Mouse (Mus musculus): Measurements from ENCODE around the gene Platr17. TPM values are rescaled to one million over a fixed set of nuclear protein-coding genes. Genes with fewer than 3 reads are reported as not detected.

The Platr17 gene
- polyA plus RNA-seq, 1 experiment from 2014 or later, result 0.26 TPM

- Histone ChIP-seq H3K4me2 (ENCODE audit: low read length) (no peak overlapping the region), H3K4me1 (ENCODE audit: control insufficient read depth in 2 of 2, insufficient read depth in 2 of 2, low read length in 2 of 2) (peaks cover 7 to 19% of the 10 kb centered on the region in 2 experiments; a peak in 2 of 4 replicates), H3K36me3 (ENCODE audit: control insufficient read depth, insufficient read depth, low read length) (peaks cover 47% of the 10 kb centered on the region), H3K9ac (ENCODE audit: low read length) (no peak overlapping the region), H3K27me3 (ENCODE audit: control insufficient read depth, insufficient read depth, low read length) (no peaks in the 10 kb centered on the region), H3K4me3 (ENCODE audit: control insufficient read depth in 1 of 2, insufficient read depth in 1 of 2, low read depth in 1 of 2, low read length in 2 of 2) (no peak overlapping the region), H3K27ac (replicated peaks in 1 of 2; ENCODE audit: control insufficient read depth in 1 of 2, insufficient read depth in 1 of 2, low read depth in 2 of 2, low read length in 2 of 2) (no peak overlapping the region), H3K9me3 (ENCODE audit: control insufficient read depth, low read length) (no peaks in the 10 kb centered on the region)
- WGBS, result 89% methylated on average over 31 of the region's 31 CpGs
- no peak for ATAC-seq (ENCODE audit: insufficient number of reproducible peaks, insufficient read depth, low FRiP score, low read depth)
Observed at GRCm38 (mm10) chr17:33911052-33911812, 6.3 kb downstream of the Platr17 start.

- peaks cover 9 to 23% of the 10 kb centered on the region in 2 experiments; a peak in 3 of 4 replicates for H3K4me1 ChIP-seq (ENCODE audit: control insufficient read depth in 2 of 2, insufficient read depth in 2 of 2, low read length in 2 of 2)
- H3K9ac ChIP-seq (ENCODE audit: low read length), result no peak overlapping the region
- H3K27me3 ChIP-seq (ENCODE audit: control insufficient read depth, insufficient read depth, low read length), result no peaks in the 10 kb centered on the region
- WGBS, result 89% methylated on average over 28 of the region's 28 CpGs
- ATAC-seq (ENCODE audit: insufficient number of reproducible peaks, insufficient read depth, low FRiP score, low read depth), result no peak
- no peak overlapping the region for H3K4me3 ChIP-seq (ENCODE audit: control insufficient read depth in 1 of 2, insufficient read depth in 1 of 2, low read depth in 1 of 2, low read length in 2 of 2)
- no peak overlapping the region for H3K4me2 ChIP-seq (ENCODE audit: low read length)
- no peak overlapping the region for H3K27ac ChIP-seq (replicated peaks in 1 of 2; ENCODE audit: control insufficient read depth in 1 of 2, insufficient read depth in 1 of 2, low read depth in 2 of 2, low read length in 2 of 2)
- peaks cover 47% of the 10 kb centered on the region for H3K36me3 ChIP-seq (ENCODE audit: control insufficient read depth, insufficient read depth, low read length)
- no peaks in the 10 kb centered on the region for H3K9me3 ChIP-seq (ENCODE audit: control insufficient read depth, low read length)
Observed at GRCm38 (mm10) chr17:33911813-33912414, 7.0 kb downstream of the Platr17 start.

GRCm38 (mm10) chr17:33913264-33913663 is 8.3 kb downstream of the Platr17 start:
- ATAC-seq (ENCODE audit: insufficient number of reproducible peaks, insufficient read depth, low FRiP score, low read depth), result no peak
- WGBS, result 88% methylated on average over 10 of the region's 10 CpGs
- H3K36me3 ChIP-seq (ENCODE audit: control insufficient read depth, insufficient read depth, low read length), result peaks cover 57% of the 10 kb centered on the region

GRCm38 (mm10) chr17:33913905-33914304 is 9.0 kb downstream of the Platr17 start:
- Histone ChIP-seq H3K27ac (replicated peaks in 1 of 2; ENCODE audit: control insufficient read depth in 1 of 2, insufficient read depth in 1 of 2, low read depth in 2 of 2, low read length in 2 of 2) (no peak overlapping the region), H3K4me1 (ENCODE audit: control insufficient read depth in 2 of 2, insufficient read depth in 2 of 2, low read length in 2 of 2) (peaks cover 14 to 27% of the 10 kb centered on the region in 2 experiments), H3K4me3 (ENCODE audit: control insufficient read depth in 1 of 2, insufficient read depth in 1 of 2, low read depth in 1 of 2, low read length in 2 of 2) (no peak overlapping the region), H3K27me3 (ENCODE audit: control insufficient read depth, insufficient read depth, low read length) (no peaks in the 10 kb centered on the region), H3K36me3 (ENCODE audit: control insufficient read depth, insufficient read depth, low read length) (peaks cover 60% of the 10 kb centered on the region), H3K4me2 (ENCODE audit: low read length) (no peak overlapping the region), H3K9me3 (ENCODE audit: control insufficient read depth, low read length) (no peaks in the 10 kb centered on the region), H3K9ac (ENCODE audit: low read length) (no peak overlapping the region)
- no peak for ATAC-seq (ENCODE audit: insufficient number of reproducible peaks, insufficient read depth, low FRiP score, low read depth)
- 94% methylated on average over 8 of the region's 8 CpGs for WGBS

More at GRCm38 (mm10) chr17:33913264-33913663, 8.3 kb downstream of the Platr17 start:
- H3K27ac ChIP-seq (replicated peaks in 1 of 2; ENCODE audit: control insufficient read depth in 1 of 2, insufficient read depth in 1 of 2, low read depth in 2 of 2, low read length in 2 of 2), result no peak overlapping the region
- no peaks in the 10 kb centered on the region for H3K27me3 ChIP-seq (ENCODE audit: control insufficient read depth, insufficient read depth, low read length)
- H3K4me1 ChIP-seq (ENCODE audit: control insufficient read depth in 2 of 2, insufficient read depth in 2 of 2, low read length in 2 of 2), result peaks cover 11 to 21% of the 10 kb centered on the region in 2 experiments; a peak in 3 of 4 replicates
- no peak overlapping the region for H3K4me2 ChIP-seq (ENCODE audit: low read length)
- H3K9ac ChIP-seq (ENCODE audit: low read length), result no peak overlapping the region
- no peak overlapping the region for H3K4me3 ChIP-seq (ENCODE audit: control insufficient read depth in 1 of 2, insufficient read depth in 1 of 2, low read depth in 1 of 2, low read length in 2 of 2)
- no peaks in the 10 kb centered on the region for H3K9me3 ChIP-seq (ENCODE audit: control insufficient read depth, low read length)

- H3K36me3 ChIP-seq (ENCODE audit: control insufficient read depth, insufficient read depth, low read length), result peaks cover 60% of the 10 kb centered on the region
- peak overlapping the region; percentile 57 for H3K4me2 ChIP-seq (ENCODE audit: low read length)
- H3K27ac ChIP-seq (replicated peaks in 1 of 2; ENCODE audit: control insufficient read depth in 1 of 2, insufficient read depth in 1 of 2, low read depth in 2 of 2, low read length in 2 of 2), result no peak overlapping the region
- no peak overlapping the region for H3K4me3 ChIP-seq (ENCODE audit: control insufficient read depth in 1 of 2, insufficient read depth in 1 of 2, low read depth in 1 of 2, low read length in 2 of 2)
- peaks cover 18 to 29% of the 10 kb centered on the region in 2 experiments for H3K4me1 ChIP-seq (ENCODE audit: control insufficient read depth in 2 of 2, insufficient read depth in 2 of 2, low read length in 2 of 2)
- WGBS, result 70% methylated on average over 13 of the region's 13 CpGs
- no peaks in the 10 kb centered on the region for H3K9me3 ChIP-seq (ENCODE audit: control insufficient read depth, low read length)
- no peak for ATAC-seq (ENCODE audit: insufficient number of reproducible peaks, insufficient read depth, low FRiP score, low read depth)
- no peak overlapping the region; the same call in 1 of the 2 replicates for H3K9ac ChIP-seq (ENCODE audit: low read length)
- no peaks in the 10 kb centered on the region for H3K27me3 ChIP-seq (ENCODE audit: control insufficient read depth, insufficient read depth, low read length)
Observed at GRCm38 (mm10) chr17:33914969-33915391, 10.0 kb downstream of the Platr17 start.

- Histone ChIP-seq H3K36me3 (ENCODE audit: control insufficient read depth, insufficient read depth, low read length) (peaks cover 56% of the 10 kb centered on the region), H3K27ac (replicated peaks in 1 of 2; ENCODE audit: control insufficient read depth in 1 of 2, insufficient read depth in 1 of 2, low read depth in 2 of 2, low read length in 2 of 2) (peak within 1 kb of the TSS; percentile 54 to 83; a peak in 3 of 4 replicates), H3K9ac (ENCODE audit: low read length) (peak within 1 kb of the TSS; percentile 75), H3K4me2 (ENCODE audit: low read length) (peak within 1 kb of the TSS; percentile 75), H3K9me3 (ENCODE audit: control insufficient read depth, low read length) (no peaks in the 10 kb centered on the region), H3K27me3 (ENCODE audit: control insufficient read depth, insufficient read depth, low read length) (no peaks in the 10 kb centered on the region), H3K4me1 (ENCODE audit: control insufficient read depth in 2 of 2, insufficient read depth in 2 of 2, low read length in 2 of 2) (peaks cover 13 to 23% of the 10 kb centered on the region in 2 experiments), H3K4me3 (ENCODE audit: control insufficient read depth in 1 of 2, insufficient read depth in 1 of 2, low read depth in 1 of 2, low read length in 2 of 2) (peak within 1 kb of the TSS; percentile 63 to 66)
- whole genome bisulfite sequencing, result under 1% methylated on average over 32 of the region's 34 CpGs
- peak; percentile 89 for ATAC-seq (ENCODE audit: insufficient number of reproducible peaks, insufficient read depth, low FRiP score, low read depth)
Observed at GRCm38 (mm10) chr17:33915671-33916250, 10.8 kb downstream of the Platr17 start, which contains the start of the genes Tapbp and Zbtb22. TSS of gene Tapbp (plus strand) at chr17:33915899. TSS of gene Zbtb22 (plus strand) at chr17:33915904.

- peak overlapping the region; percentile 63 to 66 for H3K4me3 ChIP-seq (ENCODE audit: control insufficient read depth in 1 of 2, insufficient read depth in 1 of 2, low read depth in 1 of 2, low read length in 2 of 2)
- peak overlapping the region; percentile 75 for H3K4me2 ChIP-seq (ENCODE audit: low read length)
- H3K9me3 ChIP-seq (ENCODE audit: control insufficient read depth, low read length), result no peaks in the 10 kb centered on the region
- ATAC-seq (ENCODE audit: insufficient number of reproducible peaks, insufficient read depth, low FRiP score, low read depth), result peak; percentile 18
- under 1% methylated on average over 14 of the region's 20 CpGs for WGBS
- H3K36me3 ChIP-seq (ENCODE audit: control insufficient read depth, insufficient read depth, low read length), result peaks cover 50% of the 10 kb centered on the region
- peak overlapping the region in 1 of 2 experiments; percentile 83; a peak in 2 of 4 replicates for H3K27ac ChIP-seq (replicated peaks in 1 of 2; ENCODE audit: control insufficient read depth in 1 of 2, insufficient read depth in 1 of 2, low read depth in 2 of 2, low read length in 2 of 2)
- H3K27me3 ChIP-seq (ENCODE audit: control insufficient read depth, insufficient read depth, low read length), result no peaks in the 10 kb centered on the region
- H3K9ac ChIP-seq (ENCODE audit: low read length), result peak overlapping the region; percentile 75
- peaks cover 13 to 23% of the 10 kb centered on the region in 2 experiments for H3K4me1 ChIP-seq (ENCODE audit: control insufficient read depth in 2 of 2, insufficient read depth in 2 of 2, low read length in 2 of 2)
Observed at GRCm38 (mm10) chr17:33916294-33916693, 11.4 kb downstream of the Platr17 start.
